Mouse (Mus musculus) heart, embryonic 10.5 days (tissue): ENCODE measurements around the gene Napsa. TPM values are rescaled to one million over a fixed set of nuclear protein-coding genes. Genes with fewer than 3 reads are reported as not detected.

ENCODE experiments used
- DNase-seq: peaks from one replicate; pipeline ENCODE4 v3.0.0-alpha.2; 2017; ENCODE audit warnings: low spot score
- H3K27ac ChIP-seq: fragments of 300-500 bp; sonication (generic); 2 replicates; pipeline ENCODE4 v1.5.1; 2016; ENCODE audit warnings: mild to moderate bottlenecking
- H3K27me3 ChIP-seq: fragments of 300-500 bp; sonication (generic); 2 replicates; pipeline ENCODE4 v1.6.1; 2016; ENCODE audit warnings: mild to moderate bottlenecking; ENCODE audit not compliant: poor library complexity, insufficient read depth, severe bottlenecking
- H3K36me3 ChIP-seq: fragments of 300-500 bp; sonication (generic); 2 replicates; pipeline ENCODE4 v1.6.1; 2016; ENCODE audit warnings: mild to moderate bottlenecking, moderate library complexity
- H3K4me1 ChIP-seq: fragments of 300-500 bp; sonication (generic); 2 replicates; pipeline ENCODE4 v1.6.1; 2016; ENCODE audit warnings: mild to moderate bottlenecking
- H3K4me3 ChIP-seq: fragments of 300-500 bp; sonication (generic); 2 replicates; pipeline ENCODE4 v1.5.1; 2016; ENCODE audit warnings: mild to moderate bottlenecking, moderate library complexity
- H3K9me3 ChIP-seq: fragments of 300-500 bp; sonication (generic); 2 replicates; pipeline ENCODE4 v1.6.1; 2016; ENCODE audit warnings: mild to moderate bottlenecking, moderate library complexity
- WGBS: fragments of 180-500 bp; shearing (Covaris S2); methylation state at CpG from one replicate; pipeline ENCODE4 v1.1.7; 2016; 5-methylcytosine and 5-hydroxymethylcytosine counted together
- polyA plus RNA-seq: library from polyadenylated mRNA; unstranded; fragments of >200 nt; fragmentation: Nextera tagmentation; extraction: Ambion mirVana; gene quantifications from 2 replicates; pipeline ENCODE4 v1.2.1, GENCODE M21; 2016

Napsa gene
- polyA plus RNA-seq, 1 experiment from 2014 or later, result 0.64 TPM

GRCm38 (mm10) chr7:44612192-44612591, 40.0 kb downstream of the Napsa start:
- no peak overlapping the region for H3K27ac ChIP-seq
- no peak overlapping the region for H3K4me3 ChIP-seq
- no peaks in the 10 kb centered on the region for H3K36me3 ChIP-seq
- peaks cover 70% of the 10 kb centered on the region for H3K27me3 ChIP-seq
- 0 out of 2 replicates have a peak, but pooled peaks cover 3% of the 10 kb centered on the region for H3K9me3 ChIP-seq
- WGBS, result 63% methylated on average over 7 of the region's 7 CpGs
- peaks cover 5% of the 10 kb centered on the region for H3K4me1 ChIP-seq
- DNase-seq, result no peak

- Histone ChIP-seq H3K4me1 (peaks cover 5% of the 10 kb centered on the region), H3K4me3 (no peak overlapping the region), H3K36me3 (no peaks in the 10 kb centered on the region), H3K9me3 (0 out of 2 replicates have a peak, but pooled peaks cover 3% of the 10 kb centered on the region), H3K27me3 (peaks cover 54% of the 10 kb centered on the region), H3K27ac (no peak overlapping the region)
- no peak for DNase-seq
- WGBS, result 10% methylated on average over 20 of the region's 20 CpGs
These were observed 42.0 kb downstream of the Napsa start for GRCm38 (mm10) chr7:44614041-44614688.

GRCm38 (mm10) chr7:44615309-44615708, 43.1 kb downstream of the Napsa start:
- peaks cover 51% of the 10 kb centered on the region for H3K27me3 ChIP-seq
- H3K9me3 ChIP-seq, result 0 out of 2 replicates have a peak, but pooled peaks cover 3% of the 10 kb centered on the region
- no peak for DNase-seq
- H3K36me3 ChIP-seq, result no peaks in the 10 kb centered on the region
- no peak overlapping the region for H3K27ac ChIP-seq
- no peak overlapping the region for H3K4me3 ChIP-seq
- peaks cover 5% of the 10 kb centered on the region for H3K4me1 ChIP-seq
- 11% methylated on average over 10 of the region's 10 CpGs for WGBS

- H3K4me1 ChIP-seq, result peaks cover 5% of the 10 kb centered on the region
- H3K27me3 ChIP-seq, result peaks cover 48% of the 10 kb centered on the region
- H3K27ac ChIP-seq, result no peak overlapping the region
- WGBS, result 65% methylated on average over 14 of the region's 14 CpGs
- no peaks in the 10 kb centered on the region for H3K36me3 ChIP-seq
- DNase-seq, result no peak
- 0 out of 2 replicates have a peak, but pooled peaks cover 3% of the 10 kb centered on the region for H3K9me3 ChIP-seq
- H3K4me3 ChIP-seq, result no peak overlapping the region
These were observed 43.8 kb downstream of the Napsa start for GRCm38 (mm10) chr7:44615987-44616386.

- DNase-seq, result no peak
- peaks cover 46% of the 10 kb centered on the region for H3K27me3 ChIP-seq
- no peak overlapping the region for H3K27ac ChIP-seq
- 0 out of 2 replicates have a peak, but pooled peaks cover 3% of the 10 kb centered on the region for H3K9me3 ChIP-seq
- peaks cover 5% of the 10 kb centered on the region for H3K4me1 ChIP-seq
- WGBS, result 62% methylated on average over 3 of the region's 3 CpGs
- H3K36me3 ChIP-seq, result no peaks in the 10 kb centered on the region
- no peak overlapping the region for H3K4me3 ChIP-seq
These were observed 44.9 kb downstream of the Napsa start for GRCm38 (mm10) chr7:44617059-44617458.

- H3K27ac ChIP-seq, result no peak overlapping the region
- 48% methylated on average over 18 of the region's 18 CpGs for WGBS
- DNase-seq, result no peak
- H3K27me3 ChIP-seq, result peaks cover 31% of the 10 kb centered on the region
- H3K9me3 ChIP-seq, result no peaks in the 10 kb centered on the region
- no peaks in the 10 kb centered on the region for H3K36me3 ChIP-seq
- H3K4me1 ChIP-seq, result no peaks in the 10 kb centered on the region
- H3K4me3 ChIP-seq, result no peak overlapping the region
These were observed 51.7 kb downstream of the Napsa start for GRCm38 (mm10) chr7:44623714-44624542.

- H3K27me3 ChIP-seq, result peaks cover 36% of the 10 kb centered on the region
- 71% methylated on average over 3 of the region's 3 CpGs for WGBS
- no peaks in the 10 kb centered on the region for H3K9me3 ChIP-seq
- no peak for DNase-seq
- H3K36me3 ChIP-seq, result no peaks in the 10 kb centered on the region
- H3K27ac ChIP-seq, result no peak overlapping the region
- H3K4me1 ChIP-seq, result no peaks in the 10 kb centered on the region
- no peak overlapping the region for H3K4me3 ChIP-seq
These were observed 52.3 kb downstream of the Napsa start for GRCm38 (mm10) chr7:44624543-44624826.

- Histone ChIP-seq H3K9me3 (no peaks in the 10 kb centered on the region), H3K36me3 (no peaks in the 10 kb centered on the region), H3K27me3 (peaks cover 39% of the 10 kb centered on the region), H3K4me1 (no peaks in the 10 kb centered on the region), H3K4me3 (no peak overlapping the region), H3K27ac (no peak overlapping the region)
- DNase-seq, result no peak
- 52% methylated on average over 14 of the region's 14 CpGs for WGBS
These were observed 52.6 kb downstream of the Napsa start for GRCm38 (mm10) chr7:44624828-44625227.

GRCm38 (mm10) chr7:44625241-44626067, 53.3 kb downstream of the Napsa start:
- Histone ChIP-seq H3K27ac (no peak overlapping the region), H3K4me1 (no peaks in the 10 kb centered on the region), H3K36me3 (no peaks in the 10 kb centered on the region), H3K27me3 (peaks cover 46% of the 10 kb centered on the region), H3K4me3 (no peak overlapping the region), H3K9me3 (no peaks in the 10 kb centered on the region)
- 81% methylated on average over 13 of the region's 13 CpGs for WGBS
- DNase-seq, result no peak

- no peak for DNase-seq
- Histone ChIP-seq H3K27ac (no peak overlapping the region), H3K9me3 (no peaks in the 10 kb centered on the region), H3K4me3 (no peak overlapping the region), H3K27me3 (peaks cover 48% of the 10 kb centered on the region), H3K4me1 (no peaks in the 10 kb centered on the region), H3K36me3 (no peaks in the 10 kb centered on the region)
- 45% methylated on average over 1 of the region's 1 CpGs for WGBS
These were observed 53.8 kb downstream of the Napsa start for GRCm38 (mm10) chr7:44626068-44626385.

GRCm38 (mm10) chr7:44626966-44627365, 54.8 kb downstream of the Napsa start:
- no peak for DNase-seq
- WGBS, result 81% methylated on average over 13 of the region's 13 CpGs

GRCm38 (mm10) chr7:44628402-44629034, 56.3 kb downstream of the Napsa start:
- Histone ChIP-seq H3K4me3 (no peak overlapping the region), H3K4me1 (no peaks in the 10 kb centered on the region), H3K36me3 (no peaks in the 10 kb centered on the region), H3K27ac (no peak overlapping the region), H3K9me3 (no peaks in the 10 kb centered on the region), H3K27me3 (peaks cover 67% of the 10 kb centered on the region)
- no peak for DNase-seq
- WGBS, result 82% methylated on average over 15 of the region's 15 CpGs

More at GRCm38 (mm10) chr7:44626966-44627365, 54.8 kb downstream of the Napsa start:
- Histone ChIP-seq H3K9me3 (no peaks in the 10 kb centered on the region), H3K36me3 (no peaks in the 10 kb centered on the region), H3K4me3 (no peak overlapping the region), H3K27me3 (peaks cover 57% of the 10 kb centered on the region), H3K27ac (no peak overlapping the region), H3K4me1 (no peaks in the 10 kb centered on the region)
